In genomic region chr9:14758590-14758989, GRCm38 (mm10) we compare ENCODE assay signal across 28 mouse cellular contexts. TPM values are rescaled to one million over a fixed set of nuclear protein-coding genes. Genes with fewer than 3 reads are reported as not detected.
DNase-seq lines count a peak whose midpoint lies in the region; ATAC-seq and TF ChIP-seq lines count a peak whose summit lies in the region.
"Had no signal": no experiment of that assay in that cellular context is flagged by ENCODE, and none has a peak within 500 bp of the region (broad histone marks: within the 10 kb centered on the region; RNA-seq: fewer than 3 reads in every experiment).

No protein-coding gene starts in this region.

- peaks cover 2% of the 10 kb centered on the region for H3K4me1 ChIP-seq in intestine, embryonic 16.5 days (ENCODE audit: control insufficient read depth, insufficient read depth, low read length)
- no peaks in the 10 kb centered on the region for H3K4me1 ChIP-seq in intestine, embryonic 15.5 days (replicated peaks)
- no peaks in the 10 kb centered on the region for H3K4me1 ChIP-seq in stomach, embryonic 16.5 days (ENCODE audit: control insufficient read depth, insufficient read depth, low read length)
- H3K4me1 ChIP-seq in stomach, postnatal 0 days (replicated peaks; ENCODE audit: control insufficient read depth, insufficient read depth), result no peaks in the 10 kb centered on the region
- H3K4me1 ChIP-seq in hindbrain, embryonic 16.5 days (ENCODE audit: control insufficient read depth, insufficient read depth, low read depth, low read length), result no peaks in the 10 kb centered on the region
- H3K4me1 ChIP-seq: embryonic facial prominence, embryonic 15.5 days; heart, embryonic 13.5 days; midbrain, embryonic 10.5 days had no signal

- H3K4me3 ChIP-seq in intestine, embryonic 16.5 days (ENCODE audit: low read length), result no peak overlapping the region
- no peak overlapping the region for H3K4me3 ChIP-seq in intestine, embryonic 15.5 days (replicated peaks)
- H3K4me3 ChIP-seq in stomach, embryonic 16.5 days (replicated peaks; ENCODE audit: low read length), result no peak overlapping the region
- H3K4me3 ChIP-seq in stomach, postnatal 0 days (ENCODE audit: low read depth, low read length), result no peak overlapping the region
- no peak overlapping the region for H3K4me3 ChIP-seq in macrophage (ENCODE audit: inconsistent target)
- no peak overlapping the region for H3K4me3 ChIP-seq in hindbrain, embryonic 16.5 days (ENCODE audit: low read length)
- H3K4me3 ChIP-seq: embryonic facial prominence, embryonic 15.5 days; heart, embryonic 13.5 days; midbrain, embryonic 10.5 days had no signal

- H3K27me3 ChIP-seq in intestine, embryonic 16.5 days (replicated peaks; ENCODE audit: control insufficient read depth, insufficient read depth, low read length), result no peaks in the 10 kb centered on the region
- H3K27me3 ChIP-seq in intestine, embryonic 15.5 days (replicated peaks), result no peaks in the 10 kb centered on the region
- H3K27me3 ChIP-seq in stomach, embryonic 16.5 days (ENCODE audit: control insufficient read depth, insufficient read depth, low read length), result no peaks in the 10 kb centered on the region
- no peaks in the 10 kb centered on the region for H3K27me3 ChIP-seq in stomach, postnatal 0 days (ENCODE audit: control insufficient read depth, insufficient read depth, low read length)
- no peaks in the 10 kb centered on the region for H3K27me3 ChIP-seq in splenic B cell, adult 2 months (ENCODE audit: control insufficient read depth, insufficient read depth, low read length, poor library complexity, severe bottlenecking)
- H3K27me3 ChIP-seq in hindbrain, embryonic 16.5 days (replicated peaks; ENCODE audit: control insufficient read depth, insufficient read depth, low read length), result no peaks in the 10 kb centered on the region

- H3K9me3 ChIP-seq in intestine, embryonic 16.5 days (ENCODE audit: control insufficient read depth, low read length), result no peaks in the 10 kb centered on the region
- no peaks in the 10 kb centered on the region for H3K9me3 ChIP-seq in intestine, embryonic 15.5 days
- H3K9me3 ChIP-seq in stomach, embryonic 16.5 days (replicated peaks; ENCODE audit: control insufficient read depth, low read length), result no peaks in the 10 kb centered on the region
- H3K9me3 ChIP-seq in stomach, postnatal 0 days (ENCODE audit: control insufficient read depth, low read length), result no peaks in the 10 kb centered on the region
- H3K9me3 ChIP-seq in hindbrain, embryonic 16.5 days (ENCODE audit: control insufficient read depth, low read length), result no peaks in the 10 kb centered on the region
- H3K9me3 ChIP-seq: embryonic facial prominence, embryonic 15.5 days; heart, embryonic 13.5 days; midbrain, embryonic 10.5 days had no signal

- WGBS in intestine, embryonic 16.5 days, result 61% methylated on average over 7 of the region's 7 CpGs
- WGBS in intestine, embryonic 15.5 days, result 56% methylated on average over 7 of the region's 7 CpGs
- WGBS in stomach, embryonic 16.5 days, result 62% methylated on average over 7 of the region's 7 CpGs
- 58% methylated on average over 7 of the region's 7 CpGs for WGBS in stomach, postnatal 0 days
- WGBS in macrophage (ENCODE audit: missing documents), result 20% methylated on average over 7 of the region's 7 CpGs
- WGBS in hindbrain, embryonic 16.5 days, result 73% methylated on average over 7 of the region's 7 CpGs

- TF ChIP-seq CTCF in stomach, postnatal 0 days (IDR thresholded peaks at IDR 0.05; ENCODE audit: low read depth), result no peak

- H3K9ac ChIP-seq in intestine, embryonic 16.5 days (ENCODE audit: low read depth, low read length), result no peak overlapping the region
- H3K9ac ChIP-seq in intestine, embryonic 15.5 days, result no peak overlapping the region
- no peak overlapping the region for H3K9ac ChIP-seq in stomach, embryonic 16.5 days (ENCODE audit: low read length)
- H3K9ac ChIP-seq in stomach, postnatal 0 days (ENCODE audit: low read length), result no peak overlapping the region
- no peak overlapping the region for H3K9ac ChIP-seq in hindbrain, embryonic 16.5 days (ENCODE audit: low read depth, low read length)
- H3K9ac ChIP-seq: embryonic facial prominence, embryonic 15.5 days; heart, embryonic 13.5 days; hindbrain, embryonic 14.5 days had no signal

- no peak overlapping the region for H3K27ac ChIP-seq in intestine, embryonic 16.5 days (ENCODE audit: low read length)
- no peak overlapping the region for H3K27ac ChIP-seq in intestine, embryonic 15.5 days
- H3K27ac ChIP-seq in stomach, embryonic 16.5 days (ENCODE audit: low read length), result no peak overlapping the region
- H3K27ac ChIP-seq in stomach, postnatal 0 days (replicated peaks), result no peak overlapping the region
- H3K27ac ChIP-seq in macrophage, result peak overlapping the region; percentile 15; the same call in 1 of the 2 replicates
- H3K27ac ChIP-seq in hindbrain, embryonic 16.5 days (ENCODE audit: low read depth, low read length), result no peak overlapping the region
- H3K27ac ChIP-seq: embryonic facial prominence, embryonic 15.5 days; heart, embryonic 13.5 days; hindbrain, embryonic 14.5 days; midbrain, embryonic 10.5 days had no signal

- TF ChIP-seq EP300 in stomach, postnatal 0 days (optimal IDR thresholded peaks at IDR 0.05), result no peak

- H3K4me2 ChIP-seq in intestine, embryonic 16.5 days (ENCODE audit: low read depth, low read length), result no peak overlapping the region
- no peak overlapping the region for H3K4me2 ChIP-seq in intestine, embryonic 15.5 days (replicated peaks)
- no peak overlapping the region for H3K4me2 ChIP-seq in stomach, embryonic 16.5 days (ENCODE audit: low read depth, low read length)
- H3K4me2 ChIP-seq in stomach, postnatal 0 days (replicated peaks; ENCODE audit: low read depth), result no peak overlapping the region
- H3K4me2 ChIP-seq in hindbrain, embryonic 16.5 days (ENCODE audit: low read length), result no peak overlapping the region
- H3K4me2 ChIP-seq: embryonic facial prominence, embryonic 15.5 days; heart, embryonic 13.5 days; hindbrain, embryonic 14.5 days had no signal

- no peaks in the 10 kb centered on the region for H3K36me3 ChIP-seq in intestine, embryonic 16.5 days (ENCODE audit: control insufficient read depth, insufficient read depth, low read length)
- no peaks in the 10 kb centered on the region for H3K36me3 ChIP-seq in intestine, embryonic 15.5 days
- H3K36me3 ChIP-seq in stomach, embryonic 16.5 days (ENCODE audit: control insufficient read depth, insufficient read depth, low read length), result no peaks in the 10 kb centered on the region
- no peaks in the 10 kb centered on the region for H3K36me3 ChIP-seq in stomach, postnatal 0 days (ENCODE audit: control insufficient read depth, insufficient read depth, low read length)
- no peaks in the 10 kb centered on the region for H3K36me3 ChIP-seq in macrophage (ENCODE audit: inconsistent target)
- H3K36me3 ChIP-seq in splenic B cell, adult 2 months (ENCODE audit: control insufficient read depth, insufficient read depth, low read length, poor library complexity, severe bottlenecking), result no peaks in the 10 kb centered on the region
- no peaks in the 10 kb centered on the region for H3K36me3 ChIP-seq in hindbrain, embryonic 16.5 days (ENCODE audit: control insufficient read depth, insufficient read depth, low read length)
- H3K36me3 ChIP-seq: embryonic facial prominence, embryonic 15.5 days; heart, embryonic 13.5 days; midbrain, embryonic 10.5 days had no signal

- ATAC-seq in intestine, embryonic 16.5 days, result 0 out of 2 replicates have a peak, but pooled peaks have one; percentile 17
- no peak for ATAC-seq in intestine, embryonic 15.5 days
- ATAC-seq in stomach, embryonic 16.5 days (ENCODE audit: insufficient read depth, low FRiP score), result 0 out of 2 replicates have a peak, but pooled peaks have one; percentile 23
- ATAC-seq in stomach, postnatal 0 days (ENCODE audit: low FRiP score, low TSS enrichment), result no peak
- no peak for ATAC-seq in hindbrain, embryonic 16.5 days
- ATAC-seq: intestine, postnatal 0 days had no signal

- DNase-seq in stomach, postnatal 0 days (ENCODE audit: low spot score), result no peak
- DNase-seq in splenic B cell, adult 2 months (ENCODE audit: low read depth, low spot score), result peak; percentile 15
- DNase-seq in layer of hippocampus, adult 18-20 months (ENCODE audit: low spot score in 2 of 2), result no peak
- DNase-seq: B cell, adult 2 months; cerebellum, adult 9-10 months; layer of hippocampus, postnatal 36 days; right cerebral cortex, postnatal 14 days; spleen, adult 18-20 months; thymus, adult 2 months had no signal

- no peaks in the 10 kb centered on the region for H3K79me2 ChIP-seq in macrophage (ENCODE audit: inconsistent target)

RNA-seq across cellular contexts. Expression of gene Fut4, which starts 6.4 kb away (rescaled TPM):
- 4.6 and 5.2 TPM in 2 replicates for polyA plus RNA-seq in intestine, embryonic 16.5 days (2015; fragmentation: Nextera tagmentation; extraction: Ambion mirVana)
- polyA plus RNA-seq in intestine, embryonic 15.5 days (2015; fragmentation: Nextera tagmentation; extraction: Ambion mirVana), result 5.3 and 5.4 TPM in 2 replicates
- 6.7 and 6.9 TPM in 2 replicates for polyA plus RNA-seq in stomach, embryonic 16.5 days (2015; fragmentation: Nextera tagmentation; extraction: Ambion mirVana)
- polyA plus RNA-seq in stomach, postnatal 0 days (2015; fragmentation: Nextera tagmentation; extraction: Ambion mirVana), result 14.0 and 14.5 TPM in 2 replicates
- total RNA-seq in macrophage (2018; cell fraction: chromatin; rRNA removed), result 1 to 10 TPM in 5 of 26 experiments, under 1 TPM in 13, not detected in 8; 0.18 to 1.6 (median 0.86) TPM
- 1 to 10 TPM; 1.5 to 3.9 (median 2.7) TPM for total RNA-seq in macrophage (2018; cell fraction: cytosol; rRNA removed)
- total RNA-seq in macrophage (2018; cell fraction: nucleus; rRNA removed), result 1 to 10 TPM in 25 of 26 experiments, under 1 TPM in 1; 0.96 to 4.1 (median 2.0) TPM
- polyA plus RNA-seq in macrophage (2018), result 1.5 to 3.1 TPM (median 2.8 TPM) in 3 replicates
- polyA plus RNA-seq in hindbrain, embryonic 16.5 days (2015; fragmentation: Nextera tagmentation; extraction: Ambion mirVana), result 1.4 TPM in 2 replicates
- under 1 TPM; 0.10 to 0.12 TPM for total RNA-seq in layer of hippocampus, adult 18-20 months (2021)

RNA-seq across cellular contexts. Expression of gene 1700012B09Rik, which starts 12.2 kb away (rescaled TPM):
- not detected in 2 replicates for polyA plus RNA-seq in intestine, embryonic 16.5 days (2015; fragmentation: Nextera tagmentation; extraction: Ambion mirVana)
- polyA plus RNA-seq in intestine, embryonic 15.5 days (2015; fragmentation: Nextera tagmentation; extraction: Ambion mirVana), result not detected in 2 replicates
- polyA plus RNA-seq in stomach, embryonic 16.5 days (2015; fragmentation: Nextera tagmentation; extraction: Ambion mirVana), result not detected in 2 replicates
- not detected in 2 replicates for polyA plus RNA-seq in stomach, postnatal 0 days (2015; fragmentation: Nextera tagmentation; extraction: Ambion mirVana)
- not detected for total RNA-seq in macrophage (2018; cell fraction: chromatin; rRNA removed)
- total RNA-seq in macrophage (2018; cell fraction: cytosol; rRNA removed), result under 1 TPM in 2 of 26 experiments, not detected in 24; 0.14 to 0.28 TPM
- total RNA-seq in macrophage (2018; cell fraction: nucleus; rRNA removed), result not detected
- not detected in 3 replicates for polyA plus RNA-seq in macrophage (2018)
- 4.5 and 4.8 TPM in 2 replicates for polyA plus RNA-seq in hindbrain, embryonic 16.5 days (2015; fragmentation: Nextera tagmentation; extraction: Ambion mirVana)
- total RNA-seq in layer of hippocampus, adult 18-20 months (2021), result under 1 TPM in 1 of 2 experiments, not detected in 1; 0.50 TPM
- total RNA-seq: adrenal gland, adult 18-20 months; adrenal gland, postnatal 4 days; gastrocnemius, adult 18-20 months; heart, postnatal 25 days; layer of hippocampus, postnatal 36 days; left cerebral cortex, postnatal 25 days had no signal
- polyA plus RNA-seq: heart, embryonic 13.5 days; intestine, postnatal 0 days; kidney, embryonic 16.5 days; limb, embryonic 14.5 days; stomach, embryonic 14.5 days; urinary bladder, adult 2 months had no signal

RNA-seq across cellular contexts. Expression of gene Piwil4, which starts 18.1 kb away (rescaled TPM):
- 0.21 TPM in 2 replicates for polyA plus RNA-seq in intestine, embryonic 16.5 days (2015; fragmentation: Nextera tagmentation; extraction: Ambion mirVana)
- polyA plus RNA-seq in intestine, embryonic 15.5 days (2015; fragmentation: Nextera tagmentation; extraction: Ambion mirVana), result 0.20 and 0.28 TPM in 2 replicates
- 0.07 and 0.15 TPM in 2 replicates for polyA plus RNA-seq in stomach, embryonic 16.5 days (2015; fragmentation: Nextera tagmentation; extraction: Ambion mirVana)
- 0.45 and 0.53 TPM in 2 replicates for polyA plus RNA-seq in stomach, postnatal 0 days (2015; fragmentation: Nextera tagmentation; extraction: Ambion mirVana)
- 1 to 10 TPM in 2 of 26 experiments, under 1 TPM in 11, not detected in 13; 0.33 to 1.5 (median 0.63) TPM for total RNA-seq in macrophage (2018; cell fraction: chromatin; rRNA removed)
- under 1 TPM in 18 of 26 experiments, not detected in 8; 0.06 to 0.80 (median 0.43) TPM for total RNA-seq in macrophage (2018; cell fraction: cytosol; rRNA removed)
- total RNA-seq in macrophage (2018; cell fraction: nucleus; rRNA removed), result 1 to 10 TPM in 4 of 26 experiments, under 1 TPM in 7, not detected in 15; 0.65 to 1.5 (median 0.91) TPM
- polyA plus RNA-seq in macrophage (2018), result 0.06 to 0.15 TPM (median 0.13 TPM) in 3 replicates
- polyA plus RNA-seq in hindbrain, embryonic 16.5 days (2015; fragmentation: Nextera tagmentation; extraction: Ambion mirVana), result 0.40 TPM in 2 replicates
- total RNA-seq in layer of hippocampus, adult 18-20 months (2021), result not detected
- total RNA-seq: gastrocnemius, adult 18-20 months; layer of hippocampus, postnatal 36 days; left cerebral cortex, postnatal 25 days had no signal

RNA-seq across cellular contexts. Expression of gene Mre11a, which starts 25.9 kb away (rescaled TPM):
- polyA plus RNA-seq in intestine, embryonic 16.5 days (2015; fragmentation: Nextera tagmentation; extraction: Ambion mirVana), result 16.0 and 17.3 TPM in 2 replicates
- polyA plus RNA-seq in intestine, embryonic 15.5 days (2015; fragmentation: Nextera tagmentation; extraction: Ambion mirVana), result 19.5 and 25.0 TPM in 2 replicates
- polyA plus RNA-seq in stomach, embryonic 16.5 days (2015; fragmentation: Nextera tagmentation; extraction: Ambion mirVana), result 21.9 and 22.5 TPM in 2 replicates
- polyA plus RNA-seq in stomach, postnatal 0 days (2015; fragmentation: Nextera tagmentation; extraction: Ambion mirVana), result 9.7 TPM in 2 replicates
- total RNA-seq in macrophage (2018; cell fraction: chromatin; rRNA removed), result 10 to 100 TPM in 25 of 26 experiments, 1 to 10 TPM in 1; 7.8 to 45.1 (median 28.3) TPM
- 10 to 100 TPM in 21 of 26 experiments, 1 to 10 TPM in 5; 8.3 to 13.5 (median 11.4) TPM for total RNA-seq in macrophage (2018; cell fraction: cytosol; rRNA removed)
- total RNA-seq in macrophage (2018; cell fraction: nucleus; rRNA removed), result 10 to 100 TPM in 22 of 26 experiments, 1 to 10 TPM in 4; 7.9 to 44.1 (median 18.5) TPM
- polyA plus RNA-seq in macrophage (2018), result 8.0 to 17.7 TPM (median 12.2 TPM) in 3 replicates
- polyA plus RNA-seq in hindbrain, embryonic 16.5 days (2015; fragmentation: Nextera tagmentation; extraction: Ambion mirVana), result 10.3 and 10.8 TPM in 2 replicates
- 10 to 100 TPM; 10.9 to 14.0 TPM for total RNA-seq in layer of hippocampus, adult 18-20 months (2021)

RNA-seq across cellular contexts. Expression of gene Ankrd49, which starts 26.1 kb away (rescaled TPM):
- 38.2 and 43.4 TPM in 2 replicates for polyA plus RNA-seq in intestine, embryonic 16.5 days (2015; fragmentation: Nextera tagmentation; extraction: Ambion mirVana)
- polyA plus RNA-seq in intestine, embryonic 15.5 days (2015; fragmentation: Nextera tagmentation; extraction: Ambion mirVana), result 40.9 and 47.8 TPM in 2 replicates
- 40.5 and 41.0 TPM in 2 replicates for polyA plus RNA-seq in stomach, embryonic 16.5 days (2015; fragmentation: Nextera tagmentation; extraction: Ambion mirVana)
- 31.7 and 33.4 TPM in 2 replicates for polyA plus RNA-seq in stomach, postnatal 0 days (2015; fragmentation: Nextera tagmentation; extraction: Ambion mirVana)
- total RNA-seq in macrophage (2018; cell fraction: chromatin; rRNA removed), result 10 to 100 TPM; 13.3 to 50.5 (median 31.0) TPM
- 10 to 100 TPM in 25 of 26 experiments, 1 to 10 TPM in 1; 9.9 to 20.8 (median 17.3) TPM for total RNA-seq in macrophage (2018; cell fraction: cytosol; rRNA removed)
- total RNA-seq in macrophage (2018; cell fraction: nucleus; rRNA removed), result 10 to 100 TPM; 15.1 to 68.0 (median 35.1) TPM
- polyA plus RNA-seq in macrophage (2018), result 16.6 to 22.0 TPM (median 20.0 TPM) in 3 replicates
- polyA plus RNA-seq in hindbrain, embryonic 16.5 days (2015; fragmentation: Nextera tagmentation; extraction: Ambion mirVana), result 21.1 and 26.4 TPM in 2 replicates
- 10 to 100 TPM; 13.4 to 14.2 TPM for total RNA-seq in layer of hippocampus, adult 18-20 months (2021)

Comparison
In these comparisons a context has a peak if more than half of its experiments do, and no peak if none do; other contexts are left out.
1. ATAC-seq: peak in intestine, embryonic 16.5 days (single experiment) and stomach, embryonic 16.5 days (single experiment); none in intestine, embryonic 15.5 days (single experiment), stomach, postnatal 0 days (single experiment) and hindbrain, embryonic 16.5 days (single experiment).